Mouse (Mus musculus): ENCODE measurements around the gene Vsir.

The Vsir gene

GRCm38 (mm10) chr10:60346701-60347405 lies at the start of gene Vsir:
Gene Vsir (plus strand): TSS chr10:60346851.
- in situ Hi-C loops (cut with MboI; ENCODE audit: unreplicated experiment in 2 of 2), result loop anchor here (5.0 to 25.0 kb wide), 5 partner anchors 45 to 715 kb away; partner anchors contain the start of gene Gm17455 (in 1 of the 2)

GRCm38 (mm10) chr10:60299636-60300035 lies 47.0 kb upstream of the Vsir start:
- in situ Hi-C loops (cut with MboI; ENCODE audit: unreplicated experiment in 2 of 2), result loop anchor here (5.0 to 25.0 kb wide), 6 partner anchors 47 to 763 kb away; partner anchors contain the start of genes Cdh23 (in 1 of the 2) and Vsir (in 1 of the 2)

- in situ Hi-C loops (cut with MboI; ENCODE audit: unreplicated experiment in 2 of 2), result loop anchor here (5.0 to 25.0 kb wide), 5 partner anchors 44 to 759 kb away; partner anchors contain the start of genes Cdh23 (in 1 of the 2) and Vsir (in 1 of the 2)
Measured at GRCm38 (mm10) chr10:60303419-60303818, 43.2 kb upstream of the Vsir start.

GRCm38 (mm10) chr10:60304854-60305628 lies 41.6 kb upstream of the Vsir start:
- in situ Hi-C loops (cut with MboI; ENCODE audit: unreplicated experiment in 2 of 2), result loop anchor here (5.0 to 25.0 kb wide), 6 partner anchors 42 to 757 kb away; partner anchors contain the start of genes Gm17455 (in 2 of the 2), Cdh23 (in 1 of the 2) and Vsir (in 1 of the 2)

GRCm38 (mm10) chr10:60310629-60311028 lies 36.0 kb upstream of the Vsir start:
- in situ Hi-C loops (cut with MboI; ENCODE audit: unreplicated experiment in 2 of 2), result loop anchor here in 1 of 2 experiments (25.0 kb wide), 1 partner anchor 752 kb away; no protein-coding TSS in a partner anchor

GRCm38 (mm10) chr10:60313606-60314005 lies 33.0 kb upstream of the Vsir start:
- in situ Hi-C loops (cut with MboI; ENCODE audit: unreplicated experiment in 2 of 2), result loop anchor here in 1 of 2 experiments (25.0 kb wide), 1 partner anchor 749 kb away; no protein-coding TSS in a partner anchor

GRCm38 (mm10) chr10:60316166-60316565 lies 30.5 kb upstream of the Vsir start:
- in situ Hi-C loops (cut with MboI; ENCODE audit: unreplicated experiment in 2 of 2), result loop anchor here in 1 of 2 experiments (25.0 kb wide), 1 partner anchor 746 kb away; no protein-coding TSS in a partner anchor

- in situ Hi-C loops (cut with MboI; ENCODE audit: unreplicated experiment in 2 of 2), result loop anchor here in 1 of 2 experiments (25.0 kb wide), 1 partner anchor 733 kb away; no protein-coding TSS in a partner anchor
Measured at GRCm38 (mm10) chr10:60328963-60329650, 17.5 kb upstream of the Vsir start.

- in situ Hi-C loops (cut with MboI; ENCODE audit: unreplicated experiment in 2 of 2), result loop anchor here in 1 of 2 experiments (25.0 kb wide), 1 partner anchor 728 kb away; no protein-coding TSS in a partner anchor
Measured at GRCm38 (mm10) chr10:60334583-60334982, 12.1 kb upstream of the Vsir start.

- in situ Hi-C loops (cut with MboI; ENCODE audit: unreplicated experiment in 2 of 2), result loop anchor here in 1 of 2 experiments (25.0 kb wide), 1 partner anchor 727 kb away; no protein-coding TSS in a partner anchor
Measured at GRCm38 (mm10) chr10:60335021-60335420, 11.6 kb upstream of the Vsir start.

- in situ Hi-C loops (cut with MboI; ENCODE audit: unreplicated experiment in 2 of 2), result loop anchor here in 1 of 2 experiments (25.0 kb wide), 1 partner anchor 721 kb away; no protein-coding TSS in a partner anchor
Measured at GRCm38 (mm10) chr10:60341528-60341927, 5.1 kb upstream of the Vsir start.

GRCm38 (mm10) chr10:60344111-60344510 lies 2.5 kb upstream of the Vsir start:
- in situ Hi-C loops (cut with MboI; ENCODE audit: unreplicated experiment in 2 of 2), result loop anchor here in 1 of 2 experiments (25.0 kb wide), 1 partner anchor 718 kb away; no protein-coding TSS in a partner anchor

- in situ Hi-C loops (cut with MboI; ENCODE audit: unreplicated experiment in 2 of 2), result loop anchor here (5.0 to 25.0 kb wide), 5 partner anchors 44 to 716 kb away; partner anchors contain the start of gene Gm17455 (in 1 of the 2)
Measured at GRCm38 (mm10) chr10:60346056-60346455, 595 bp upstream of the Vsir start.

GRCm38 (mm10) chr10:60347768-60348610 lies 1.3 kb downstream of the Vsir start:
- in situ Hi-C loops (cut with MboI; ENCODE audit: unreplicated experiment in 2 of 2), result loop anchor here (5.0 to 25.0 kb wide), 5 partner anchors 44 to 714 kb away; partner anchors contain the start of gene Gm17455 (in 1 of the 2)

GRCm38 (mm10) chr10:60349056-60349455 lies 2.4 kb downstream of the Vsir start:
- in situ Hi-C loops (cut with MboI; ENCODE audit: unreplicated experiment in 2 of 2), result loop anchor here (5.0 to 25.0 kb wide), 5 partner anchors 43 to 713 kb away; partner anchors contain the start of gene Gm17455 (in 1 of the 2)

GRCm38 (mm10) chr10:60349644-60350043 lies 3.0 kb downstream of the Vsir start:
- in situ Hi-C loops (cut with MboI; ENCODE audit: unreplicated experiment in 2 of 2), result loop anchor here (5.0 to 25.0 kb wide), 6 partner anchors 43 to 1338 kb away; partner anchors contain the start of genes Gm17455 (in 1 of the 2), Sar1a (in 1 of the 2) and Tysnd1 (in 1 of the 2)

- in situ Hi-C loops (cut with MboI; ENCODE audit: unreplicated experiment in 2 of 2), result loop anchor here in 1 of 2 experiments (25.0 kb wide), 1 partner anchor 1337 kb away; the partner anchor contains the start of genes Sar1a and Tysnd1
Measured at GRCm38 (mm10) chr10:60350077-60350804, 3.6 kb downstream of the Vsir start.

- in situ Hi-C loops (cut with MboI; ENCODE audit: unreplicated experiment in 2 of 2), result loop anchor here in 1 of 2 experiments (25.0 kb wide), 1 partner anchor 1337 kb away; the partner anchor contains the start of genes Sar1a and Tysnd1
Measured at GRCm38 (mm10) chr10:60350805-60351167, 4.1 kb downstream of the Vsir start.
